Mouse (Mus musculus) intestine, embryonic 16.5 days (tissue): ENCODE results near the gene Olfr1191-ps1. TPM values are rescaled to one million over a fixed set of nuclear protein-coding genes. Genes with fewer than 3 reads are reported as not detected.
"Not testable (repeated sequence)": the region's sequence is repeated elsewhere in the genome, so short reads cannot be mapped to it uniquely, and the experiment has no call there.

Experiments
- ATAC-seq: fragments of 200-750 bp; cut with Nextera tagmentation; 2 replicates; pipeline ENCODE4 v1.8.0; 2017; ENCODE audit warnings: moderate TSS enrichment, moderate library complexity
- H3K27ac ChIP-seq: fragments of 300-500 bp; sonication (generic); 2 replicates; pipeline ENCODE4 v1.5.1; 2014; ENCODE audit warnings: mild to moderate bottlenecking, low read length
- H3K27me3 ChIP-seq: fragments of 300-500 bp; sonication (generic); replicated peaks from 2 replicates; pipeline ENCODE4 v1.6.1; 2014; ENCODE audit warnings: low read length, control low read depth, mixed read lengths; ENCODE audit not compliant: control insufficient read depth, insufficient read depth
- H3K36me3 ChIP-seq: fragments of 300-500 bp; sonication (generic); 2 replicates; pipeline ENCODE4 v1.6.1; 2014; ENCODE audit warnings: low read length, control low read depth; ENCODE audit not compliant: control insufficient read depth, insufficient read depth
- H3K4me1 ChIP-seq: fragments of 300-500 bp; sonication (generic); 2 replicates; pipeline ENCODE4 v1.6.1; 2014; ENCODE audit warnings: low read length, control low read depth, mixed read lengths; ENCODE audit not compliant: control insufficient read depth, insufficient read depth
- H3K4me2 ChIP-seq: fragments of 300-500 bp; sonication (generic); 2 replicates; pipeline ENCODE4 v1.6.1; 2014; ENCODE audit warnings: low read depth, low read length, control low read depth
- H3K4me3 ChIP-seq: fragments of 300-500 bp; sonication (generic); 2 replicates; pipeline ENCODE4 v1.5.1; 2014; ENCODE audit warnings: mild to moderate bottlenecking, low read length
- H3K9ac ChIP-seq: fragments of 300-500 bp; sonication (generic); 2 replicates; pipeline ENCODE4 v1.6.1; 2014; ENCODE audit warnings: low read depth, low read length
- H3K9me3 ChIP-seq: fragments of 300-500 bp; sonication (generic); 2 replicates; pipeline ENCODE4 v1.6.1; 2016; ENCODE audit warnings: low read length, control low read depth; ENCODE audit not compliant: control insufficient read depth
- WGBS: fragments of 180-500 bp; shearing (Covaris S2); extraction: QIAGEN DNeasy Blood & Tissue Kit; methylation state at CpG from one replicate; pipeline ENCODE4 v1.1.7; 2014; 5-methylcytosine and 5-hydroxymethylcytosine counted together
- polyA plus RNA-seq: library from polyadenylated mRNA; unstranded; fragments of >200 nt; fragmentation: Nextera tagmentation; extraction: Ambion mirVana; gene quantifications from 2 replicates; pipeline ENCODE4 v1.2.1, GENCODE M21; 2015

Gene Olfr1191-ps1
- polyA plus RNA-seq: not detected in 2 replicates

DNA sequence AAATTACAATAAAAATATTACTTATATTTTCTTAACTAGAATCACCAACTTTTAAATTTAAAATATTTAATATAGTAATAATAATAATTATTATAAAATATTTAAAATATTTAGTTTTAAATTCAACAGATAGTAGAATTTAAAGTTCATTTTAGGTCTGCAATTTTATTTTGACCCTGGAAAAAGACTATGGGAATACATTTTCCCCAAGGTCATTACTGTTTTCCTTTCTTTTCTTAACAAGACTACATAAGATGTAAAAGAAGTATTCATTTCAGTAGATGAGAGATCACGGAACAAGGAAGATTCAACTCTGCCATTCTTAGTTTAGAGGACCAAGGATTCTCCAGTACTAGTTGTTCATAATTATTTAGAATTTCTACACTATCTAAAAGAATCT lies at the start of gene Olfr1191-ps1:
Olfr1191-ps1 (plus strand) TSS at position 301 of the 400 bp plus-strand sequence.
- H3K4me1 ChIP-seq, H3K4me2 ChIP-seq, H3K27me3 ChIP-seq, H3K4me3 ChIP-seq, H3K27ac ChIP-seq, H3K36me3 ChIP-seq, H3K9ac ChIP-seq, H3K9me3 ChIP-seq, ATAC-seq: not testable (repeated sequence)
- 89% methylated on average over 1 of the region's 1 CpGs for WGBS

DNA sequence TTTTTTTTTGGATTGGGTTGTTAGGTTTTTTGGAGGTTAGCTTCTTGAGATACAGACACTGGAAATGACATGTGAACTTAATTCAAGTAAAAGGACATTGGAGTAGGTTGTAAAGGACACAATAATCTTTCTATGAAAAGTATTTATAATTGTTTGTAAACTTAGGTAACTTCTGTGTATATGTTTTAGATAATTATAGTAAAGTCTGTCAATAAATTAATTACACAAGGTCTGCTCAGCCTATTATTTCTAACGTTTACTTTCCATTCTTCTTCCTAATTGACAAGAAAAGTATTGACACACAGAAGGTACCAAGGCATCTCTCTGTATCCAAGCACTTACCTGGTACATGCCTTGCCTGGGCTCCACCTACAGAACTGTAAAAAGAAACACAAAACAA lies 7.9 kb downstream of the Olfr1191-ps1 start, which contains the start of gene Olfr1192-ps1:
Olfr1192-ps1 (plus strand) TSS at position 301 of the 400 bp plus-strand sequence.
- H3K27me3 ChIP-seq: no peaks in the 10 kb centered on the region
- no peaks in the 10 kb centered on the region for H3K36me3 ChIP-seq
- no peak within 1 kb of the TSS for H3K4me2 ChIP-seq
- no peak within 1 kb of the TSS for H3K9ac ChIP-seq
- no peak for ATAC-seq
- 35% methylated on average over 1 of the region's 1 CpGs for WGBS
- no peaks in the 10 kb centered on the region for H3K4me1 ChIP-seq
- H3K27ac ChIP-seq: no peak within 1 kb of the TSS
- no peak within 1 kb of the TSS for H3K4me3 ChIP-seq
- H3K9me3 ChIP-seq: no peaks in the 10 kb centered on the region

DNA sequence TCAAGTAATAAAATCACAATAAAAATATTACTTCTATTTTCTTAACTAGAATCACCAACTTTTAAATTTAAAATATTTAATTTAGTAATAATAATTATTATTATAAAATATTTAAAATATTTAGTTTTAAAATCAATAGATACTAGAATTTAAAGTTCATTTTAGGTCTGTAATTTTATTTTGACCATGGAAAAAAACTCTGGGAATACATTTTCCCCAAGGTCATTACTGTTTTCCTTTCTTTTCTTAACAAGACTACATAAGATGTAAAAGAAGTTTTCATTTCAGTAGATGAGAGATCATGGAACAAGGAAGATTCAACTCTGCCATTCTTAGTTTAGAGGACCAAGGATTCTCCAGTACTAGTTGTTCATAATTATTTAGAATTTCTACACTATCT lies 35.0 kb downstream of the Olfr1191-ps1 start, which contains the start of gene Olfr1193:
Olfr1193 (plus strand) TSS at position 301 of the 400 bp plus-strand sequence.
- not testable (repeated sequence) for H3K4me1 ChIP-seq, H3K27ac ChIP-seq, H3K4me2 ChIP-seq, ATAC-seq, H3K9ac ChIP-seq, H3K9me3 ChIP-seq, H3K4me3 ChIP-seq, H3K36me3 ChIP-seq, H3K27me3 ChIP-seq

GRCm38 (mm10) chr2:88689087-88689486 lies 48.7 kb downstream of the Olfr1191-ps1 start, which contains the start of gene Olfr1195:
TSS of gene Olfr1195 (minus strand) at chr2:88689187.
- Histone ChIP-seq H3K4me2 (no peak within 1 kb of the TSS), H3K9ac (no peak within 1 kb of the TSS), H3K9me3 (no peaks in the 10 kb centered on the region), H3K36me3 (no peaks in the 10 kb centered on the region), H3K4me3 (no peak within 1 kb of the TSS), H3K27ac (no peak within 1 kb of the TSS), H3K4me1 (no peaks in the 10 kb centered on the region), H3K27me3 (no peaks in the 10 kb centered on the region)
- ATAC-seq: no peak

Other genes with a start within 250 kb of the Olfr1191-ps1 start
- gene Olfr1179, start 234.1 kb upstream of the Olfr1191-ps1 start, polyA plus RNA-seq: not detected in 2 replicates
- gene Olfr1180, start 221.4 kb upstream of the Olfr1191-ps1 start, polyA plus RNA-seq: not detected in 2 replicates
- not detected in 2 replicates for gene Olfr1181, start 214.4 kb upstream of the Olfr1191-ps1 start, polyA plus RNA-seq
- not detected in 2 replicates for gene Gm13757, start 191.4 kb upstream of the Olfr1191-ps1 start, polyA plus RNA-seq
- not detected in 2 replicates for gene Olfr1183, start 185.7 kb upstream of the Olfr1191-ps1 start, polyA plus RNA-seq
- gene Olfr1184, start 156.9 kb upstream of the Olfr1191-ps1 start, polyA plus RNA-seq: not detected in 2 replicates
- gene Olfr1185-ps1, start 147.2 kb upstream of the Olfr1191-ps1 start, polyA plus RNA-seq: not detected in 2 replicates
- not detected in 2 replicates for gene Olfr1186, start 122.0 kb upstream of the Olfr1191-ps1 start, polyA plus RNA-seq
- not detected in 2 replicates for gene Olfr1188, start 83.6 kb upstream of the Olfr1191-ps1 start, polyA plus RNA-seq
- gene Olfr1189, start 54.1 kb upstream of the Olfr1191-ps1 start, polyA plus RNA-seq: not detected in 2 replicates
- gene Olfr1192-ps1, start 8.0 kb downstream of the Olfr1191-ps1 start, polyA plus RNA-seq: not detected in 2 replicates
- gene Olfr1193, start 35.1 kb downstream of the Olfr1191-ps1 start, polyA plus RNA-seq: not detected in 2 replicates
- not detected in 2 replicates for gene Olfr1195, start 48.6 kb downstream of the Olfr1191-ps1 start, polyA plus RNA-seq
- gene Olfr1196, start 64.1 kb downstream of the Olfr1191-ps1 start, polyA plus RNA-seq: not detected in 2 replicates
- gene Olfr1197, start 91.8 kb downstream of the Olfr1191-ps1 start, polyA plus RNA-seq: not detected in 2 replicates
- gene Olfr1198, start 110.8 kb downstream of the Olfr1191-ps1 start, polyA plus RNA-seq: not detected in 2 replicates
- not detected in 2 replicates for gene Olfr1199, start 119.9 kb downstream of the Olfr1191-ps1 start, polyA plus RNA-seq
- not detected in 2 replicates for gene Olfr1200, start 129.9 kb downstream of the Olfr1191-ps1 start, polyA plus RNA-seq
- gene Olfr1201, start 152.5 kb downstream of the Olfr1191-ps1 start, polyA plus RNA-seq: not detected in 2 replicates
- gene Olfr1202, start 174.0 kb downstream of the Olfr1191-ps1 start, polyA plus RNA-seq: not detected in 2 replicates
- not detected in 2 replicates for gene Olfr1205, start 189.2 kb downstream of the Olfr1191-ps1 start, polyA plus RNA-seq
- not detected in 2 replicates for gene Olfr1204, start 208.8 kb downstream of the Olfr1191-ps1 start, polyA plus RNA-seq
- not detected in 2 replicates for gene Olfr1206, start 222.7 kb downstream of the Olfr1191-ps1 start, polyA plus RNA-seq